Mouse (Mus musculus) CH12.LX (cell line): Measurements from ENCODE around the gene Fam193a.

Experiments
- CTCF ChIP-seq, 2 experiments: IDR thresholded peaks in 1 of 2; conservative IDR thresholded peaks in 1 of 2; 2 replicates each; pipeline ENCODE4 v1.5.1; 2011 to 2012; ENCODE audit warnings: low read depth in 2 of 2, low read length in 2 of 2, improper control_type of control experiment in 1 of 2, inconsistent platforms in 1 of 2, mild to moderate bottlenecking in 1 of 2, moderate library complexity in 1 of 2
- E2F4 ChIP-seq: IDR thresholded peaks from 2 replicates; pipeline ENCODE4 v1.6.1; 2011; ENCODE audit warnings: low read depth, low read length, improper control_type of control experiment; ENCODE audit not compliant: insufficient replicate concordance
- ETS1 ChIP-seq: conservative IDR thresholded peaks from 2 replicates; pipeline ENCODE4 v1.6.1; 2012; ENCODE audit warnings: low read depth, mild to moderate bottlenecking, inconsistent platforms, low read length, improper control_type of control experiment, moderate library complexity
- MYC ChIP-seq: IDR thresholded peaks from 2 replicates; pipeline ENCODE4 v1.6.1; 2011; ENCODE audit warnings: low read depth, mild to moderate bottlenecking, improper control_type of control experiment, low read length
- ZKSCAN1 ChIP-seq: IDR thresholded peaks from 2 replicates; pipeline ENCODE4 v1.6.1; 2012; ENCODE audit warnings: low read depth, inconsistent platforms, low read length, improper control_type of control experiment, borderline replicate concordance
- ZMIZ1 ChIP-seq: IDR thresholded peaks from 2 replicates; pipeline ENCODE4 v1.6.1; 2012; ENCODE audit warnings: low read depth, mild to moderate bottlenecking, inconsistent platforms, low read length, improper control_type of control experiment

DNA sequence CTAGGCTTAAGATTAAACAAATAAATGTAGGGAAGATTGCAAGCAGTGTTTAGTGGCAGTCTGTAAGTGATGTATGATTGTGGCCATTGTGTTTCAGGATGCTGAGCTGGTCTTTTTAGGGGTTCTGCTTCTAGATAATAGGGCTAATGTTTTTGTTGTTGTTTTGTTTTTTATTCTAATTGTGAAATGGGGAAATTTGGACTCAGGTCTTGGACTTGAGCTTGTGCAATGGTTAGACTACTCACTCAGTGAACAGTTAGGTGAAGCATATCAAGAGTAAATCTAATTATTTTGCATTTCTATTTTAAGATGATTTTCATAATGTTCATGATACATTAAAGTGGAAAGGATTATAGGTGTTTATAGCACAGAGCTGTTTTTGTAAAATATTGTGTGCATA is 2.8 kb downstream of the Fam193a start:
- TF ChIP-seq E2F4 (no peak), CTCF (conservative IDR thresholded peaks at IDR 0.05 in 1 of 2, IDR thresholded peaks at IDR 0.05 in 1 of 2; ENCODE audit: low read depth in 2 of 2, low read length in 2 of 2) (no peak), MYC (no peak), ZMIZ1 (no peak), ETS1 (no peak), ZKSCAN1 (no peak)
